13 mouse cellular contexts compared by ENCODE assay signal in the genomic region with DNA sequence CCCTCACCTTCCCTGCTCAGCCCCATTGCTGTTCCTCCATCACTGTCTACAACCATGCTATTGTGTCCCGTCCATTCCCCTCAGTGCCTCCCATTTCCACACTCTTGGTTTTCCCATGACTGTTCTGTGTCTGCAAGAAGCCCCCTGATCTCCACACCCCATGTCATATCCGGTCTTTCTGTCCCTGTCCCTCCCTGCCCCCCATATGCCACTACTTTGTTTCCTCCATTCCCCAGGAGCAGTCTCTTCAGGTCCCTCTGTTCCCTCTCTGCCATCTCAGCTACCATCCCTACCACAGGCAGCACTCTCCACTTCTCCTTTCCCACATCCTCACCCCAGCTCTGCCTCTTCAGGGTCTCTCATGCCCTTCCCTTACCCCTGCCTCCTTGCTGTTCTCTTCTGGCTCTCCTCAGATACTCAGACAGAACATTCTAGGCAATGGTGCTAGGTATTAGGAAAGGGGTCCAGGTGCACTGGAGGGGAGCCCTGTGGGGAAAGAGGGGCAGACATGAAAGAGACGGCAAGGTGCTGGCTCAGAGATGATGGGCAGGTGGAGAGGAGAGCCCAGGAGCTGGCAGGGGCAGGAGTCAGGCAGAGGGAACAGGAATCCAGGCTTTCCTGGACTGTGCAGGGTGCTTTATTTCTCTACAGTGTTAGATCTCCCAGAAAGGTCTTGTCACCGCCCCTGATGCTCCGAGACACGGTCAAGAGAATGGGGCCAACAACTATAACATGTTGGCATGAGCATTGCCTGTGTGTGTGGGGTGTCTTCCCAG. TPM values are rescaled to one million over a fixed set of nuclear protein-coding genes. Genes with fewer than 3 reads are reported as not detected.
DNase-seq lines count a peak whose midpoint lies in the region; ATAC-seq lines count a peak whose summit lies in the region.
"Had no signal": no experiment of that assay in that cellular context is flagged by ENCODE, and none has a peak within 500 bp of the region (broad histone marks: within the 10 kb centered on the region; RNA-seq: fewer than 3 reads in every experiment).

No protein-coding gene starts in this region.

- peak overlapping the region; percentile 49; the same call in 1 of the 2 replicates for H3K27ac ChIP-seq in neural tube, embryonic 11.5 days (ENCODE audit: low read depth, low read length)
- peak overlapping the region; percentile 90 for H3K27ac ChIP-seq in forebrain, embryonic 16.5 days (ENCODE audit: low read length)
- H3K27ac ChIP-seq in midbrain, embryonic 12.5 days (replicated peaks) = peak overlapping the region; percentile 50
- H3K27ac ChIP-seq: liver, embryonic 15.5 days had no signal

- no peaks in the 10 kb centered on the region for H3K9me3 ChIP-seq in neural tube, embryonic 11.5 days (ENCODE audit: control insufficient read depth, low read length)
- no peaks in the 10 kb centered on the region for H3K9me3 ChIP-seq in forebrain, embryonic 16.5 days (ENCODE audit: control insufficient read depth, low read length)
- no peaks in the 10 kb centered on the region for H3K9me3 ChIP-seq in midbrain, embryonic 12.5 days
- H3K9me3 ChIP-seq: liver, embryonic 15.5 days had no signal

- H3K9ac ChIP-seq in neural tube, embryonic 11.5 days (ENCODE audit: low read length) = peak overlapping the region; percentile 92
- peak overlapping the region; percentile 97 for H3K9ac ChIP-seq in forebrain, embryonic 16.5 days (replicated peaks; ENCODE audit: low read depth, low read length)
- peak overlapping the region; percentile 93 for H3K9ac ChIP-seq in midbrain, embryonic 12.5 days (replicated peaks)
- H3K9ac ChIP-seq: liver, embryonic 15.5 days had no signal

- H3K4me1 ChIP-seq in neural tube, embryonic 11.5 days (ENCODE audit: control insufficient read depth, insufficient read depth, low read length) = peaks cover 44% of the 10 kb centered on the region
- peaks cover 68% of the 10 kb centered on the region for H3K4me1 ChIP-seq in forebrain, embryonic 16.5 days (replicated peaks; ENCODE audit: control insufficient read depth, insufficient read depth, low read length)
- H3K4me1 ChIP-seq in midbrain, embryonic 12.5 days = peaks cover 89% of the 10 kb centered on the region

- DNase-seq in neural tube, embryonic 11.5 days (ENCODE audit: low spot score) = no peak
- DNase-seq in neural tube, embryonic 10.5 days (ENCODE audit: extremely low spot score, low spot score) = no peak
- DNase-seq in frontal cortex, postnatal 25 days (ENCODE audit: low spot score in 2 of 2) = no peak
- DNase-seq in embryo, embryonic 9.5 days (ENCODE audit: extremely low spot score) = no peak
- no peak for DNase-seq in layer of hippocampus, adult 9-10 months (ENCODE audit: low spot score)
- DNase-seq: kidney, postnatal 36 days had no signal

- H3K4me2 ChIP-seq in neural tube, embryonic 11.5 days (ENCODE audit: low read depth) = peak overlapping the region; percentile 94
- peak overlapping the region; percentile 95 for H3K4me2 ChIP-seq in forebrain, embryonic 16.5 days (ENCODE audit: low read length)
- H3K4me2 ChIP-seq in midbrain, embryonic 12.5 days (replicated peaks) = peak overlapping the region; percentile 96
- H3K4me2 ChIP-seq: liver, embryonic 15.5 days had no signal

- H3K36me3 ChIP-seq in neural tube, embryonic 11.5 days (ENCODE audit: control insufficient read depth, insufficient read depth, low read length) = no peaks in the 10 kb centered on the region
- 0 out of 2 replicates have a peak, but pooled peaks cover under 1% of the 10 kb centered on the region for H3K36me3 ChIP-seq in forebrain, embryonic 16.5 days (ENCODE audit: control insufficient read depth, insufficient read depth)
- H3K36me3 ChIP-seq in midbrain, embryonic 12.5 days = peaks cover 4% of the 10 kb centered on the region
- H3K36me3 ChIP-seq: liver, embryonic 15.5 days had no signal

- H3K4me3 ChIP-seq in neural tube, embryonic 11.5 days (ENCODE audit: low read depth, low read length) = peak overlapping the region; percentile 87
- peak overlapping the region; percentile 92 for H3K4me3 ChIP-seq in forebrain, embryonic 16.5 days (replicated peaks; ENCODE audit: low read length)
- peak overlapping the region; percentile 90 for H3K4me3 ChIP-seq in midbrain, embryonic 12.5 days
- H3K4me3 ChIP-seq: liver, embryonic 15.5 days had no signal

- WGBS in neural tube, embryonic 11.5 days = 54% methylated on average over 6 of the region's 6 CpGs
- WGBS in forebrain, embryonic 16.5 days = 51% methylated on average over 6 of the region's 6 CpGs
- WGBS in midbrain, embryonic 12.5 days = 59% methylated on average over 6 of the region's 6 CpGs

- H3K27me3 ChIP-seq in neural tube, embryonic 11.5 days (ENCODE audit: control insufficient read depth, insufficient read depth, low read length) = peaks cover 25% of the 10 kb centered on the region
- H3K27me3 ChIP-seq in forebrain, embryonic 16.5 days (replicated peaks; ENCODE audit: control insufficient read depth, insufficient read depth, low read length) = no peaks in the 10 kb centered on the region
- peaks cover 48% of the 10 kb centered on the region for H3K27me3 ChIP-seq in midbrain, embryonic 12.5 days

- ATAC-seq in neural tube, embryonic 11.5 days (ENCODE audit: insufficient read depth, low FRiP score, low TSS enrichment) = no peak
- no peak for ATAC-seq in forebrain, embryonic 16.5 days
- no peak for ATAC-seq in midbrain, embryonic 12.5 days (ENCODE audit: low FRiP score, low read depth)
- ATAC-seq: CD4-positive, CD25-positive, alpha-beta regulatory T cell, adult 4 months had no signal

RNA-seq across cellular contexts. Expression of gene Slc22a12, which starts 42.8 kb away (rescaled TPM):
- polyA plus RNA-seq in neural tube, embryonic 11.5 days (2014; fragmentation: Nextera tagmentation; extraction: Ambion mirVana) = not detected in 2 replicates
- not detected in 2 replicates for polyA plus RNA-seq in forebrain, embryonic 16.5 days (2015; fragmentation: Nextera tagmentation; extraction: Ambion mirVana)
- not detected in 2 replicates for polyA plus RNA-seq in midbrain, embryonic 12.5 days (2016; fragmentation: Nextera tagmentation; extraction: Ambion mirVana)
- polyA plus RNA-seq: brain, embryonic 14.5 days; CD4-positive, CD25-positive, alpha-beta regulatory T cell, adult 4 months; embryonic facial prominence, embryonic 11.5 days; liver, embryonic 15.5 days; stomach, embryonic 16.5 days had no signal
